Mouse (Mus musculus): ENCODE measurements around the gene Zfhx3.

DNA sequence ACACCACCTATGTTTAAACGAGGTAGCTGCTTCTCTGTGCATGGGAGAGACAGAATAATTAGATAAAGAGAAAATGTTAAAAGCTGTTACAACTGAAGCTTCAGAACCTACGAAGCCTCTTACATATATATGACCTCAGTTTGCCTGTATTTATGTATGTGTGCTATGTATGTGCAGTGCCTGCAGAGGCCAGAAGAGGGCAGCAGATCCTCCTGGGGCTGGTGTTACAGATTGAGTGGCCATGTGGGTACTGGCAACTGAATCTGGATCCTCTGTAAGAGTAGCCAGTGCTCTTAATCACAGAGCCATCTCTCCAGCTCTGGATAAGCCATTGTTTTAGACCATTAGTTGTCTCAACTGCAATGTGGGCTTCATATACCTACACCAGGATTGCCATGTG lies 82.8 kb downstream of the Zfhx3 start:
- no peak for TF ChIP-seq POLR2A (IDR thresholded peaks at IDR 0.05; ENCODE audit: borderline replicate concordance, control insufficient read depth, low read depth, low read length)
- peak; percentile 27; the same call in 1 of the 2 replicates for TF ChIP-seq CTCF (IDR thresholded peaks at IDR 0.05; ENCODE audit: control insufficient read depth, insufficient read depth, low read length)
